Mouse (Mus musculus) ZHBTc4 (cell line): ENCODE measurements around the gene Gm4131.

ENCODE experiments used
- DNase-seq: peaks from one replicate; pipeline ENCODE4 v3.0.0-alpha.2; 2011; ENCODE audit warnings: low read depth, low spot score

Gene Gm4131

DNA sequence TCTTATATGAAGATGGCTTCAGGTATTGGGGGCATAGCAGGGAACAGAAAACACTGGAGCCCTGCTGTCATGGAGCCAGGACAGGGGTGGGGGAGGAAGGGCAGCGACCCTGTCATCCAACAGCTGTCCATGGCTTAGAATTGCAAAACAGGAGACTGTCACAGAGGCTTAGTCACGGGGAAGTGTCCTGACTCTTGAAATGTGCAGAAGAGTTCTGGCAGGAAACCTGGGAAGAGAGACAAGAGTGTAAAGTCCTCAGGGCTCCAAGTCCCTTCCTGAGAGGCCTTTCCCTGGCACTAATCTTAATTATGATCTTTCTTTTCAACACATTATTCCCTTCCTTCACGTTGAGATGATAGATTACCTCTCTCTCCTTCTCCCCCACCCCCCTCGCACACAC is 16.6 kb downstream of the Gm4131 start:
- DNase-seq, result no peak

- DNase-seq, result no peak
These were observed 20.0 kb downstream of the Gm4131 start for GRCm38 (mm10) chr14:62546746-62547145.

DNA sequence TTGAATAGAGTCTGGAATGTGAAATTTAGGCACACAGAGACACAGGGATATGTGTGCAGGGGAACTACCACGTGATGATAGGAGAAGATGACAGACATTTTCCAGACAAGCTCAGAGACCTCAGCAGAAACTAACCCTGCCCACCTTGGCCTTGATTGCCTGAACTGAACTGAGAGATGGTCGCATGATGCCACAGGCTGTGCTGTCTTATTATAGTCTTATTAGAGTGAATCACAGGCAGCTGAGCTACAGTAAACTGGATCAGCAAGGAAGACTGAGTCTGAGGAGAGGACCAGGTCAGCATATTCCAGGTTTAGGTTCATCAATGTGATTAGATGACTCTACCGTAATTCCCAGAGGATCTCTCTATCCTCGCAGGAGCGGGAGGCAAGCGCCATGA is 20.4 kb downstream of the Gm4131 start:
- no peak for DNase-seq

DNA sequence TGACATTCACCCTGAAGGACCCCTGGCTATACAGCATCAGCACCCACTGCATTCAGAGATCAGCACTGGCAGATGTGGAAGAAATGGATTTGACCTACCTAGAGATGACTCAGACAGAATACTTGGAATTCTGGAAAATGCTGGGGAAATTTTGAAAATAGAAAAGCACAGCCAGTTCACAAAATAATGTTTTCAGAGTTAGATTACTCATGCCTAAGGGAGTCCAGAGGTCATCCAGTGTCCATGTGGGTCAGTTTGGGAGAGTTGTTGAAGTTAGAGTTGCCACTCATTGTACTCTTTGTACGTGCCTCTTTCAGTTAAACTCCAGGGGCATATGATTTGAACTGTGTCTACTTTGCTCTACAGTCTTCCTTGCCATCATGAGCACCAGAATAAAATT is 25.0 kb downstream of the Gm4131 start:
- DNase-seq, result no peak

- DNase-seq, result no peak
These were observed 26.9 kb downstream of the Gm4131 start for GRCm38 (mm10) chr14:62539834-62540233.

DNA sequence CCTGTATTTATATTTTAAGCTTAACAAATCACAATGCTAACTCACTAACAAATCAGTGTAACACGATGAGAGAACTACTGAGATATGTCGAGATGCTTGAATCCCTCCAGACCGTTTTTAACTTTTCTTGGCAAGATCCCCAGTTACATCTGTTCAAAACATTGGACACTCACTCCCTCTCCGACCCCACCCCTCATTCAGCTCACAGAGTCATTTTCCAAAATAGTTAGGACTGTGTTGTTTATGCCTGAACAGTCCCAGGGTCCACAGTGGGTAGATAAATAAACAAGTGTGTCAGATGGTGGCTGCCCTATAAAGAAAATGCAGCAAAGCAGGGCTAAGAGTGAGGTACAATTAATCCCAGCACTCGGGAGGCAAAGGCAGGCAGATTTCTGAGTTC is 29.7 kb downstream of the Gm4131 start:
- no peak for DNase-seq

DNA sequence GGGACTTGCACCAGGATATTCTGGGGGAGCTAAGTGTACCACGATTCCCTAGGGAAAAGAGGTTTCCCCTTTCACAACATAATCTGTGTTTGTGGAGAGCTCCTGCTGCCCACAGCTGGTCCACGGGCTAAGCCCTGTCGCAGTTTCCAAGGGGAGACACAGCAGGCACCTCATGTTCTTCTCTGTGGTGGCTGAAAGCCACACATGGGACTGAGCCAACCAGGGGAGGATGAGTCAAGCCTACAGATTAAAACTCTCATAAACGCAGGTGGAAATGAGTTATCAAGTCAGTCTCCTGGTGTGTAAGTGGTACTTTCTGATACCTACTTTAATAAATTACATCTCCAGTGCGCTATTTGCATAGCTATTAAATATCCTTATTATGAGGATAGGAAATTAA is 30.6 kb downstream of the Gm4131 start:
- DNase-seq, result no peak

GRCm38 (mm10) chr14:62530951-62531350 is 35.8 kb downstream of the Gm4131 start:
- DNase-seq, result no peak

- no peak for DNase-seq
These were observed 53.9 kb downstream of the Gm4131 start for GRCm38 (mm10) chr14:62512845-62513244.

DNA sequence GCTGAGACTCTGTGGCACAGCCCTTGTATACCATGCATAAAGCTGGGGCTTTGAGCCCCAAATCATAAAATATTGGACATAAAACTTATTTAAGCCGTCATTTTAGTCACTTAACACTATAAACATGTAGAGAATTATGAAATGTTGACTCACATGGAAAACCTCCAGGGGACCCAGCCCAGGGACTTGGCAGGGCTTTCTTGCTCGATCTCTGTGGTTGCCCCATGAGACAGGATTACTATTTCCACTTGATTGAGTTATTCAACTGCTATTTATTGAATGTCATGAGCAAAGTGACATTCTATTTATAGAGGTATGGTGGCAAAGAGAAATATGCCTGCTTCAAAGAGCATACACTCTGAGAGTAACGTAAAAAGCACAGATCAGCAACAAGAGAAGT is 57.4 kb downstream of the Gm4131 start:
- DNase-seq, result no peak

DNA sequence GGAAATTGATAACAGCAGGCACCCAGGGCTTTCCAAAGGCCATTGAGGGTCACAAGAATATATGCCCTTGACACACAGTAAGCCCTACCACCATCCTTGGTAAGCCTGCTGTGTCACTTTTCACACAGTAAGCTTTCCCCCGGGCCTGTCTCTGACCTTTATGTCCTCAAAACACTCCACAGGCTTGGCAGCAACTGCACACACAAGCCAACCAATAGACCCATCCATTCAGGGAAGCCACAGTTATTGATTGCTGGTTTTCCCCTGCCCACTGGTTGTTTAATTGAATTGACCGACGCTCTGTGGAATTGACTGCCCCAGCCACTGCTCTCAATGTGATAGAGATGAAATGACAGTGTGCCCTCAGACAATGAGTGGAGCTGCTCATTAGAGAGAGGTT is 60.5 kb downstream of the Gm4131 start:
- DNase-seq, result no peak

DNA sequence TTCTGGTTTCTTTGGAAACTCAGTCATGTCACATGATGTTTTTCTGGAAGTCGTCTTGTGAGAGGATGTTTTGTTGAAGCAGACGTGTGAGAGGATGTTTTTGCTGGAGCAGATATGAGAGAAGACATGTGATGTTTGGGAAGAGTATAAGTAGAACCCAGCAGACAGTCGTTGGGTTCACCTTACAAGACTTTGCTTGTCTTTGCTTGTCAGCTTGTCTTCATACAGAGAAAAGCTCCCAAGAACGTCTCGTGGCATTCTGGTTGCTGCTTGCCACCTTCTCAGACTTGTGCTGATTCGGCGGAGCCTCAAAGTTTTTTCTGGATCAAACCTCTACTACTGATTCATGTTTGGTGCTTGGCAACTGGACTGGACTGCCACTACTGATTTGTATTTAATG is 69.3 kb downstream of the Gm4131 start:
- DNase-seq, result no peak

- DNase-seq, result no peak
These were observed 70.2 kb downstream of the Gm4131 start for GRCm38 (mm10) chr14:62496501-62496900.

DNA sequence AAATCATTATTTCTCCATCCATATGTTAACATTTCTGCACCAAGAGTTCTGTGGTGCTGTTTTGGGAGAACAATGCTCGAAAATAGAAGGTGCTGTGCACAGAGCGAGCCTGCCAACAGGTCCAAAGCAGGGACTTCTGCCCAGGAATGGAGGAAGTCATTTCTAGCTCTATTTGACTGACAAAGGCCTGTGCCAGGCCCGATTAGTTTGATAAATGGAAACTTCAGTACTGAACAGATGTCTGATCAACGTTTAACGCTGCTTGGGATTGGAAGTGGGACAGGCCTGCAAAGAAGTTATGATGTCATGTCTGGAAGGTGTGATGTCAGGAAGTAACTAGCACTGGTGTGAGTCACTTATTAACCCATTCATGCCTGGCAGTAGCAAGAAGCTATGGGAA is 73.3 kb downstream of the Gm4131 start:
- DNase-seq, result no peak

DNA sequence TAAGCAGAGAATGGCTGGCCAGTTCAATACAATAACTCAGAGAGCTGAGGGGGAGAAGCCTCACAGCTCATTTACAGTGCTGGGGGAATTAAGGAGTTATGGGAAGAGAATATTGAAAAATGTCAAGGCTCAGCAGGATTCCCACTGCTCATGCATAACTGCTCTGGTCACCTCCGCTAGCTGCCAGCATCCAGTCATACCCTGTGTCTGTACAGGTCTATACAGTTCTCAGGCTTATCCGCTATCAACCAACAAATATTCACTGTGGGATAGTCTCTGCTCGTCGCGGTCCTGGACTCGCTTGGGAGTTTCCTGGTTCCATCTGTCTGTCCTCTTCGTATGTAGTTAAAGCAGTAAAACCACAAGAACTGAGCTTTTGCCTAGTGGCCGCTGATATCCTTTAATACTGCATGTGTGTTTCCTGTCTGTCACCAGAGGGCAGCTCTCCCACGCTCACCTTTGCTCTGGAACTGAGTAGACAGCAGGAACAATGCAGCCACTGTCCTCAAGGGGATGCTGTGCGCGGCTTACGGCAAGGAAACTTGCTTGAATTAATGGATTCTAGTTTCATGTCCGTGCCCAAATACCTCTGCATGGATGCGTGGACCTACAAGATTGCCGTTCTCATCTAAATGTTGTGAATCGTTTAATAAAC is 74.4 kb downstream of the Gm4131 start:
- DNase-seq, result peak; percentile 82

GRCm38 (mm10) chr14:62488270-62488669 is 78.5 kb downstream of the Gm4131 start:
- no peak for DNase-seq

GRCm38 (mm10) chr14:62481381-62481780 is 85.3 kb downstream of the Gm4131 start:
- peak; percentile 9 for DNase-seq

DNA sequence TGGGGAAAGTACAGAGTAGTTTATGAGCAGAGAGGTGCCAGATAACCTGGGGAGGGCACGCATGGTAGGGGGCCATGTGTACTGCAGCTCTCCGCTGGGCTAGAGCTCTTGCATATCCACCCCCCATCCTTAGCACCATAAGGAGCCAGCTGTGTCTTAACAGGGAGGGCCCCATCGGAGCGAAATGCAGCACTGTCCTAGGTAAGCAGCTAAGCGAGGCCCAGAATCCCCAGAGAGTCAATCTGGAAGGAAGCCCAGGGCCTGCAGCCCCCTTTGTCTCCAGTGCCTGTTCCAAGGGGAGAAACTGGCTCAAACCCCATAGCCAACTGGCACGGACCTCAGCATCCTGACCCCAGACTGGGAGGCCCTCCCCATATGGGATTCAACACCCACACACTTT is 87.3 kb downstream of the Gm4131 start:
- DNase-seq, result no peak

DNA sequence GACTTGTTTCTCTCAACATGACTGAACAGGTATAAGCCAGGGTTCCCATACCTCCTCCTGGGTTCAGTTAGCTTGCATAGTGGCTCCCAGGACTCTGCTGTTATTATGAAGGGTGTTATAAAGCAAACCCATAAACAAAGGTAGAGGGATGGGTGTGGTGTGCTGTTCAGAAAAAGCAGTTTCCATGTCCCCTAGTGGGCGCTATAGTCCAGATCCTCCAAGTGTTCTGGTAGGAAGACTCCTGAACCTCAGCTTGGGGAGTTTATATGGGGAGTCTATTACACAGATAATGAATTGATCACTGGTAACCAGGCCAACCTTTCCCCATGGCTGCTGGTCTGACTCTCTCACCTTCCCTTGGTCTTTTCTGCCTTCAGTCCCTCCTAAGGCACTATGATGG is 92.2 kb downstream of the Gm4131 start:
- DNase-seq, result no peak

GRCm38 (mm10) chr14:62472061-62472460 is 94.7 kb downstream of the Gm4131 start:
- DNase-seq, result no peak

DNA sequence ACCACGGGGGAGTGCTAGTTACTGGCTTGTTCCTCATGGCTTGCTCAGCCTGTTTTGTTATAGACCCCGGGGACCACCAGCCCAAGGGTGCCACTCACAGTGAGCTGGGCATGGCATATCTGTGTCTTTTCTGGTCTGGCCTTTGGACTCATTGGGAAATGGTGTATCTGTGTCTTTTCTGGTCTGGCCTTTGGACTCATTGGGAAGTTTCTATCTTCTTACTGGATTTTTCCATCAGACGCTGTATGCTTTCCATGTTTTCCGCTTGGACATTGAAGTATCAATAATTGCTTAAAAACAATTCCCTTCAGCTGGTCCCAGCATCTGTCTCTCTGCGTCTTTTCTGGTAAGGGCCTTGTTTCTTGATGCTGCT is 98.0 kb downstream of the Gm4131 start:
- no peak for DNase-seq

- DNase-seq, result no peak
These were observed 98.5 kb downstream of the Gm4131 start for GRCm38 (mm10) chr14:62468119-62468752.

- DNase-seq, result no peak
These were observed 101.8 kb downstream of the Gm4131 start for GRCm38 (mm10) chr14:62464966-62465365.

DNA sequence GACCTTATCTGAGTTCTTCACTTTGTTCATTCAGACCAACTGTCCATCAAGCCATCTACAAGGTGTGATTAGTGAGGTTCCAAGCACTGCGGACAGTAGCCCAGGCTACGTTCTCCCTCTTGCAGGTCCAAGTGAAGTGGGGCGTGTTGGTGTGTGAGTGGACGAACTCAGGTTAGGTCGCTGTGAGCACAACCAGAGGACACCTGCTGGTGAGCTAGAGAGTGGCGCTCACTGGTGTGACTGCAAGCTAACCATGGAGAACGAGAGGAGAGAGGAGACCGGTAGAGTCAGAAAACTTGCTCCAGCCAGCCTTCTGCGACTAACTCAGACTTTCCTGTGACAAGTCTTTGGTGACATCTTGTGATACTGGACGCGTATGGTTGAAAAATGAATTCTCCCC is 107.2 kb downstream of the Gm4131 start:
- peak; percentile 22 for DNase-seq
